Mouse (Mus musculus) MEL (cell line): ENCODE data around the gene Adam33. TPM values are rescaled to one million over a fixed set of nuclear protein-coding genes. Genes with fewer than 3 reads are reported as not detected.

Experiments
- DNase-seq: peaks from one replicate; pipeline ENCODE4 v3.0.0; 2011; ENCODE audit warnings: low read depth, low spot score
- H3K27ac ChIP-seq: 2 replicates; pipeline ENCODE4 v1.5.1; 2012; ENCODE audit warnings: low read depth, mild to moderate bottlenecking, control low read depth, low read length, moderate library complexity; ENCODE audit not compliant: control insufficient read depth
- H3K27me3 ChIP-seq, 2 experiments: fragments of 150-350 bp in 1 of 2; sonication (generic) in 1 of 2; 2 replicates each; pipeline ENCODE4 v1.6.1; 2012; ENCODE audit warnings: low read length in 2 of 2, mild to moderate bottlenecking in 2 of 2, improper control_type of control experiment in 1 of 2, moderate library complexity in 1 of 2; ENCODE audit not compliant: insufficient read depth in 2 of 2, control insufficient read depth in 1 of 2
- H3K36me3 ChIP-seq, 2 experiments: 2 replicates each; pipeline ENCODE4 v1.6.1; 2012 to 2014; ENCODE audit warnings: low read length in 2 of 2, improper control_type of control experiment in 1 of 2, inconsistent platforms in 1 of 2, mild to moderate bottlenecking in 1 of 2; ENCODE audit not compliant: insufficient read depth in 2 of 2, control insufficient read depth in 1 of 2
- H3K4me1 ChIP-seq, 2 experiments: fragments of 150-350 bp in 1 of 2; sonication (generic) in 1 of 2; 2 replicates each; pipeline ENCODE4 v1.6.1; 2012; ENCODE audit warnings: low read length in 2 of 2, improper control_type of control experiment in 1 of 2, mild to moderate bottlenecking in 1 of 2; ENCODE audit not compliant: insufficient read depth in 2 of 2, control insufficient read depth in 1 of 2
- H3K4me3 ChIP-seq, 2 experiments: fragments of 150-350 bp in 1 of 2; sonication (generic) in 1 of 2; 2 replicates each; pipeline ENCODE4 v1.5.1; 2012; ENCODE audit warnings: low read depth in 2 of 2, low read length in 2 of 2, mild to moderate bottlenecking in 2 of 2, moderate library complexity in 2 of 2, control low read depth in 1 of 2, improper control_type of control experiment in 1 of 2; ENCODE audit not compliant: control insufficient read depth in 1 of 2, insufficient read depth in 1 of 2
- H3K79me2 ChIP-seq: 2 replicates; pipeline ENCODE4 v1.6.1; 2012; ENCODE audit warnings: mild to moderate bottlenecking, low read length, moderate library complexity; ENCODE audit not compliant: control insufficient read depth, poor library complexity, insufficient read depth
- H3K9ac ChIP-seq: 2 replicates; pipeline ENCODE4 v1.6.1; 2012; ENCODE audit warnings: low read depth, mild to moderate bottlenecking, control low read depth, low read length, moderate library complexity; ENCODE audit not compliant: control insufficient read depth, poor library complexity, severe bottlenecking
- H3K9me3 ChIP-seq: fragments of 150-350 bp; sonication (generic); replicated peaks from 2 replicates; pipeline ENCODE4 v1.6.1; 2012; ENCODE audit warnings: mild to moderate bottlenecking, low read length, improper control_type of control experiment, moderate library complexity; ENCODE audit not compliant: insufficient read depth
- E2F4 ChIP-seq: IDR thresholded peaks from 2 replicates; pipeline ENCODE4 v1.6.1; 2011; ENCODE audit warnings: low read depth, low read length, improper control_type of control experiment, borderline replicate concordance
- EP300 ChIP-seq, 2 experiments: IDR thresholded peaks; 2 replicates each; pipeline ENCODE4 v1.6.1; 2011; ENCODE audit warnings: improper control_type of control experiment in 2 of 2, low read length in 2 of 2, low read depth in 1 of 2, mild to moderate bottlenecking in 1 of 2
- ETS1 ChIP-seq: IDR thresholded peaks from 2 replicates; pipeline ENCODE4 v1.6.1; 2012; ENCODE audit warnings: low read depth, mild to moderate bottlenecking, inconsistent platforms, low read length, improper control_type of control experiment, moderate library complexity
- GABPA ChIP-seq: IDR thresholded peaks from 2 replicates; pipeline ENCODE4 v1.6.1; 2012; ENCODE audit warnings: low read depth, mild to moderate bottlenecking, inconsistent platforms, low read length, improper control_type of control experiment, moderate library complexity
- HCFC1 ChIP-seq: IDR thresholded peaks from 2 replicates; pipeline ENCODE4 v1.6.1; 2012; ENCODE audit warnings: low read depth, mild to moderate bottlenecking, inconsistent platforms, low read length, improper control_type of control experiment, moderate library complexity
- MEF2A ChIP-seq: IDR thresholded peaks from 2 replicates; pipeline ENCODE4 v1.6.1; 2014; ENCODE audit warnings: low read depth, mild to moderate bottlenecking, inconsistent platforms, low read length, improper control_type of control experiment; ENCODE audit not compliant: poor library complexity, insufficient replicate concordance, severe bottlenecking; ENCODE audit errors: extremely low read depth
- MXI1 ChIP-seq: IDR thresholded peaks from 2 replicates; pipeline ENCODE4 v1.6.1; 2011; ENCODE audit warnings: mild to moderate bottlenecking, low read depth, low read length, improper control_type of control experiment
- NELFE ChIP-seq: IDR thresholded peaks from 2 replicates; pipeline ENCODE4 v1.6.1; 2011; ENCODE audit warnings: low read depth, low read length, improper control_type of control experiment
- POLR2A ChIP-seq, 2 experiments: IDR thresholded peaks; 2 replicates each; pipeline ENCODE4 v1.6.1; 2011 to 2012; ENCODE audit warnings: low read length in 2 of 2, mild to moderate bottlenecking in 2 of 2, control low read depth in 1 of 2, improper control_type of control experiment in 1 of 2, low read depth in 1 of 2, moderate library complexity in 1 of 2; ENCODE audit not compliant: control insufficient read depth in 1 of 2, insufficient read depth in 1 of 2, poor library complexity in 1 of 2
- POLR2AphosphoS5 ChIP-seq: IDR thresholded peaks from 2 replicates; pipeline ENCODE4 v1.6.1; 2012; ENCODE audit warnings: low read depth, borderline replicate concordance, mild to moderate bottlenecking, inconsistent platforms, low read length, moderate library complexity, mixed read lengths
- RCOR1 ChIP-seq: IDR thresholded peaks from 2 replicates; pipeline ENCODE4 v1.6.1; 2012; ENCODE audit warnings: low read depth, mild to moderate bottlenecking, inconsistent platforms, low read length, improper control_type of control experiment
- SIN3A ChIP-seq: IDR thresholded peaks from 2 replicates; pipeline ENCODE4 v1.6.1; 2012; ENCODE audit warnings: low read length, improper control_type of control experiment, inconsistent platforms
- SMC3 ChIP-seq: IDR thresholded peaks from 2 replicates; pipeline ENCODE4 v1.6.1; 2011; ENCODE audit warnings: low read depth, low read length, improper control_type of control experiment
- TBP ChIP-seq: IDR thresholded peaks from 2 replicates; pipeline ENCODE4 v1.8.0; 2011; ENCODE audit warnings: low read depth, low read length, improper control_type of control experiment
- TCF12 ChIP-seq: IDR thresholded peaks from 2 replicates; pipeline ENCODE4 v1.6.1; 2014; ENCODE audit warnings: low read depth, mild to moderate bottlenecking, inconsistent platforms, low read length, improper control_type of control experiment, moderate library complexity
- ZMIZ1 ChIP-seq: IDR thresholded peaks from 2 replicates; pipeline ENCODE4 v1.6.1; 2012; ENCODE audit warnings: low read depth, mild to moderate bottlenecking, inconsistent platforms, low read length, improper control_type of control experiment, moderate library complexity
- polyA plus RNA-seq, 2 experiments: library from polyadenylated mRNA; stranded (reverse) in 1 of 2; unstranded in 1 of 2; fragments of >175 nt in 1 of 2; fragments of >200 nt in 1 of 2; gene quantifications; 2 replicates each; pipeline versions ENCODE4 v1.2.1 to v1.2.4; 2012; ENCODE audit warnings: low replicate concordance in 2 of 2, low read depth in 1 of 2; ENCODE audit not compliant: insufficient read length in 2 of 2, insufficient read depth in 1 of 2, missing spikeins in 1 of 2
- total RNA-seq: library from RNA; depleted of rRNA; stranded (reverse); fragments of 300-350 nt; gene quantifications from 2 replicates; pipeline ENCODE4 v1.2.3, GENCODE M21; 2012

Adam33 gene
- total and polyA plus RNA-seq, 3 experiments: 0.12 to 0.28 TPM; not detected in 1

DNA sequence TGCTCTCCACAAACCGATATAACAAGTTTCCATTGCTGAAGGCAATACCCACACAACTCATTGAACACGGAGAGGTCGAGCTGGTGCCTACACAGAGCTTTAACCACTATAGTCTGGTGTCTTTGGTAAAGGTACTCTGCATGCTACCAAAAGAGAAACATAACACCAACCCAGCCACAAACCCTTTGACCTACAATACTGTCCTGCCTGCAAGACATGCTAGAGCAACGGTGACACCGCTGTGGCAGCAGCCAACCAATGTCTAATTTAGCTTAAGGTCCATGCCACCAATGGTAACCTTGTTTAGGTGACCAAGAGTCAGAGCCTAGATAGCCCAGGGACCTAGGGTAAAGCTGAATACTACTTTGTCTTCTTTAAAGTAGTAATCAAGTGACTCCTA is 30.0 kb upstream of the Adam33 start:
- TF ChIP-seq SMC3 (no peak), MXI1 (no peak), HCFC1 (no peak), ZMIZ1 (no peak), NELFE (no peak), TCF12 (no peak), EP300 (IDR thresholded peaks at IDR 0.05; ENCODE audit: low read depth in 1 of 2, low read length in 2 of 2) (no peak), MEF2A (no peak), POLR2A (IDR thresholded peaks at IDR 0.05; ENCODE audit: control insufficient read depth in 1 of 2, insufficient read depth in 1 of 2, low read depth in 1 of 2, low read length in 2 of 2, poor library complexity in 1 of 2) (no peak)
- H3K9ac ChIP-seq: no peak overlapping the region
- H3K27ac ChIP-seq: no peak overlapping the region
- H3K79me2 ChIP-seq: no peaks in the 10 kb centered on the region
- H3K36me3 ChIP-seq: peaks cover 0 to 4% of the 10 kb centered on the region in 2 experiments; a peak in 2 of 4 replicates
- no peak for DNase-seq
- H3K4me1 ChIP-seq: peaks cover 0 to 9% of the 10 kb centered on the region in 2 experiments; a peak in 3 of 4 replicates
- H3K9me3 ChIP-seq: no peaks in the 10 kb centered on the region
- H3K4me3 ChIP-seq: no peak overlapping the region
- H3K27me3 ChIP-seq: no peaks in the 10 kb centered on the region

DNA sequence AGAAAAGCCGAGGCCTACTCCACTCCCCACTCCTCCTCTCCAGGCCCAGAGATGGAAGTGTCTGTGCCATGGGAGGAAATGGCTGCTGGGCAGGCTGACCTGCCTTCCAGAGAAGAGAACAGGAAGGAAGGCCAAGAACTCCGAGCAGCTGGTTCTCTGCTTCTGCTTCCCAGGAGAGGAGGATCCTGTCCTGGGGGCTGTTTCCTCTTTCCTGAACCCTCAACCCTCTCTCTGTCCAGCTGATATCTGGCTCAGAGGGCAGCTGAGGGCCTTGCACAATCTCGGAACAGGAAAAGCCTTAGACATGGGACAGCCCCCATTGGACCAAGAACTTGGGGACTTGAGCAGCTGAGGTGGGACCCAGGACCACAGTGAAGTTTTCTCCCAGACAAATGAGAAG is 27.2 kb upstream of the Adam33 start:
- H3K27ac ChIP-seq: no peak overlapping the region
- TF ChIP-seq SIN3A (no peak), NELFE (no peak), HCFC1 (no peak), ETS1 (no peak), GABPA (no peak), TBP (no peak), E2F4 (no peak), ZMIZ1 (no peak), RCOR1 (no peak), POLR2AphosphoS5 (no peak)
- H3K9ac ChIP-seq: no peak overlapping the region
- no peaks in the 10 kb centered on the region for H3K79me2 ChIP-seq
- DNase-seq: no peak
- H3K9me3 ChIP-seq: no peaks in the 10 kb centered on the region
- peaks cover 0 to 5% of the 10 kb centered on the region in 2 experiments; a peak in 3 of 4 replicates for H3K4me1 ChIP-seq
- H3K27me3 ChIP-seq: no peaks in the 10 kb centered on the region
- H3K36me3 ChIP-seq: peaks cover 0 to 2% of the 10 kb centered on the region in 2 experiments; a peak in 2 of 4 replicates
- no peak overlapping the region for H3K4me3 ChIP-seq
